Mouse (Mus musculus): ENCODE measurements at regions not wholly inside any gene's neighbourhood (a gene's known extent, or its start where the extent isn't known, plus 50 kb on each side); places are given as distances from the start of the nearest gene placed in this dataset.
"Not testable (repeated sequence)": the region's sequence is repeated elsewhere in the genome, so short reads cannot be mapped to it uniquely, and the experiment has no call there.

DNA sequence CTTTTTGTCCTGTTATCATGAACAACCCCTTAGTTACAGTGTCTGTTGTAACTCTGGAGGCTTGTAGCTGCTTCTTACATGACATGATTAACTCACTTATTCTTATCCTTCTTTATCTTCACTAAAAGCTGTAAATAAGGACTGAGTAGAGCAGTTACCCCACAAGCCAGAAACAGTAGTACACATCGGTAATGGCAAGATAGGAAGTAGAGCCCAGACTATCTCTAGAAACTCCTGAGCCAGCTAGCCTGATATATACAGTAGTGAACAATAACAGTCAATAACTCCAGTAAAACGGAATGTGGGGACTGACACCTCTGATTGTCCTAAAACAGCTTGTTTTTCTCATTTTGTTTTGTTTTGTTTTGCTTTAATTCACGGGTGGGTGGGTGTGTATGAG, 80.9 kb upstream of the Adss start:
- POLR2A ChIA-PET; CTCF ChIA-PET; in situ Hi-C loops (cut with MboI; ENCODE audit: low pct_unique_long_range_greater_than_20kb); DNase-seq (ENCODE audit: low read depth, low spot score); ATAC-seq: not testable (repeated sequence)
- peaks cover 12% of the 10 kb centered on the region for H3K27me3 ChIP-seq

DNA sequence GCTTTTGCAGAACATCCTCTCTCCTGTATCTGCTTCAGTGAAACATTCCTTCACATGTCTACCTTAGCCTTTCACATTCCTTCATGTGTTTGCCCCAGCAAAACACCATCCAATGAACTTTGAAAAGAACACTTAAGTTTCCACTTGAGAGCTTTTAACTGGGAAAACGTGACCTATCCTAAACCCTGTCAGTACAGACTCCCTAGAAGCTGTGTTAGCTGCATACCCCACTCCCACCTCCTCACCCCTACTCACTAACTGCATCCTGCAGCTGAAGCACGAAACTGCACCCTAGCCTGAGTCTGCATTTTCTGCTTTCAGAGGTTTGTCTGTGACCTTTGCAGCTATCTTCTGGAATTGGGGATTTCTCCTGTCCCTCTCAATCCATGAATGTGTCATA, 81.7 kb upstream of the Catspere2 start:
- CTCF ChIA-PET, result no interaction called here
- POLR2A ChIA-PET, result no interaction called here
- in situ Hi-C loops (cut with MboI; ENCODE audit: low pct_unique_long_range_greater_than_20kb), result loop anchor here (10.0 kb wide), 1 partner anchor 223 kb away; no protein-coding TSS in a partner anchor
- no peak for TF ChIP-seq CTCF (IDR thresholded peaks at IDR 0.05)
- DNase-seq (ENCODE audit: low read depth, low spot score) (no peak), ATAC-seq (no peak)
- H3K27me3 ChIP-seq, result peaks cover 5% of the 10 kb centered on the region

DNA sequence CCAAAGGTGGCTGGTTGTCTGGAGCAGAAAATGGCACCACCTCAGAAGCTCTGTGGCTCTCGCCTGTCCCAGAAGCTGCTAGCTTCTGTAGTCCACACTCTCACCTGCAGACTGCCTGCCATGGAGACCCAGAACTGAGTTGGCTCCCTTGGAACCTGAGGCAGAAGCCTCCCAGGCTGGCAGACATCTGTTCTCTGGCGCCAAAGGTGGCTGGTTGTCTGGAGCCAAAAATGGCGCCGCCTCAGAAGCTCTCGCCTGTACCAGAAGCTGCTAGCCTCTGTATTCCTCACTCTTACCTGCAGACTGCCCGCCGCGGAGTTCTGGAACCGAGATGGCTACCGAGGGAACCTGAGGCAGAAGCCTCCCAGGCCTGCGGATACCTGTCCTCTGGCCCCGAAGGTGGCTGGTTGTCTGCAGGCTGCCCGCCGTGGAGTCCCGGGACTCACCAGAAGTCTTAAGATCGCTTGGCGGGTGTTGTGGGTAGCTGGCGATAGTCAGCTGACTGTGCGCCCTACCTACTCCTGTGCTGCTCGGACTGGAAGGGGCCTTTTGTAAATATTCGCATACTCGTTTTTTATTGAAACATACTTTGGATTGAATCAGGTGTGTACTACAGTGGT, 54.7 kb upstream of the Catspere2 start:
- DNase-seq (ENCODE audit: low read depth, low spot score); POLR2A ChIA-PET; CTCF ChIA-PET; ATAC-seq; H3K27me3 ChIP-seq: not testable (repeated sequence)
- in situ Hi-C loops (cut with MboI; ENCODE audit: low pct_unique_long_range_greater_than_20kb), result loop anchor here (25.0 kb wide), 1 partner anchor 384 kb away; the partner anchor contains the start of gene Cox20

Data from Patski (cell line).